Mouse (Mus musculus): ENCODE results near the gene Aldh1a3.

Gene Aldh1a3

DNA sequence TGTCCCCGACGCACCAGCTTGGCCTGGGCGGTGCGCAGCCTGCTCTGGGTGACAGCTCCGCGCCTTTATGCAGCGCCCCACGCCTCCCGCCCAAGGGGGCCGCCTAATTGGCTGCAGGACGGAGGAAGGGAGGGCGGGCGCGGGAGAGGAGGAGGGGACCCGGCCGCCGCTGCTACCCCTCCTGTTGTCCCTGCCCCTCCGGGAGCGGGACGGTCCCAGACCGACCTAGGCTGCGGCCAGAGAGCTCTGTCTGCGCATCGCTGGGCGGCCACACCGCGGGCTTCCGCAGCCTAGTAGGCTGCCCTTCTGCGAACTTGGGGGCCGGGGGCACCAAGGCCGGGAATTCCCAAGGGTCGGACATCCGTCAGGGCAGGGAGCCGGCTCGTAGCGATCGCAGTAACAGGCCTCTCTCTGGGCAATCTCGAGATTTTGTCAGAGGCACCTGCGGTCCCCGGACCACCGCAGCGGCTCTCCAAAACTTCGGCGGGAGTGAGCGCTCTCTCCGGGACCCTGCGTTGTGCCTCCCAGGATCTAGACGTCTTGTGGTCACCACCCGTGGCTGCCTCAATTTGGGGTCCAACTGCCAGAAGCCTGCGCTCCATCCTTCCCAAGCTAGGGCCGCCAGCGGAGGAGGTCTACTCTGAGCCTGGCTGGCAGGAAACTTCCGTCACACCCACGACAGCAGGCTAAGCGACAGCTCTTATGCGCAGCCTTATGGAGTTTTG is at the start of gene Aldh1a3:
Gene Aldh1a3 (minus strand): TSS at position 81 of the 725 bp plus-strand sequence.
- DNase-seq (ENCODE audit: extremely low spot score) = peak; percentile 64

DNA sequence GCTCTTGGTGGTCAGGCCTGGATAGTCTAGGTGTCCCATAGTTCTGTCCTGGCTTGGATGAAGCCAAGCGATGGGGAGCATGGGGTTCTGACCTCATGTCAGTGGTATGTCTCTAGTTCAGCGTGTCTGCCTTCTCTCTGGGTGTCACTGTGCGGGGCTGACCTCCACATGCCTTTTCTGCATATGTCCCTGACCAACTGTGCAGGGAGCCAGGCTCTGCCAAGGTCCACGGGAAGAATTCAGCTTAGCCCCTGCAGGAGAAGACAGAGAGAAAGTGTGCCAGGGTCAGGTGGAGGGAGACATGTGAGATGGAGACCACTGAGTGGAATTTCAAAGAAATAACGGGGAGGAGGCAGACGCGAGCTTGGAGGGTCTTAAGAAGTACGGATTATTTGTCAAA is 49.0 kb upstream of the Aldh1a3 start:
- DNase-seq (ENCODE audit: extremely low spot score) = no peak

- DNase-seq (ENCODE audit: extremely low spot score) = no peak
Measured at GRCm38 (mm10) chr7:66471641-66472216, 44.4 kb upstream of the Aldh1a3 start.

- no peak for DNase-seq (ENCODE audit: extremely low spot score)
Measured at GRCm38 (mm10) chr7:66466641-66467040, 39.3 kb upstream of the Aldh1a3 start.

DNA sequence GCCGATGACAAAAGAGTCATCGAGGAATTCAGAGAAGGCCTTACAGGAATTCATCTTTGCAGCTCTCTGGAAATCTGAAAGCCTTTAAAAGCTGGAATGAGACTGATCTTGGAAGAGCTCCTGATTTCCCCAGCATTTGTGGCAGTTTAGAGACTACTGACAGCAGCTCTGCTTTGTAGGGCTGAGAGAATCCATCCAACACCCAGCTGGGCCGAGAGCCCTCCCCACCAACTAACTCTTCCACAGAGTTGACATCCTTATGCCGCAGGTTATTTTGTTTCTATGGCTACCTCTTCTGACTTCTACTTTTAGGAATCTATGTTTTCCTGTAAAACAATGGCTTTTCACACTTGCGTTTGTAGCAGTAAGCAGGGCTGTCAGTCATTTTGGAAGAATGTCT is 37.9 kb upstream of the Aldh1a3 start:
- no peak for DNase-seq (ENCODE audit: extremely low spot score)

- DNase-seq (ENCODE audit: extremely low spot score) = no peak
Measured at GRCm38 (mm10) chr7:66463081-66463480, 35.8 kb upstream of the Aldh1a3 start.

DNA sequence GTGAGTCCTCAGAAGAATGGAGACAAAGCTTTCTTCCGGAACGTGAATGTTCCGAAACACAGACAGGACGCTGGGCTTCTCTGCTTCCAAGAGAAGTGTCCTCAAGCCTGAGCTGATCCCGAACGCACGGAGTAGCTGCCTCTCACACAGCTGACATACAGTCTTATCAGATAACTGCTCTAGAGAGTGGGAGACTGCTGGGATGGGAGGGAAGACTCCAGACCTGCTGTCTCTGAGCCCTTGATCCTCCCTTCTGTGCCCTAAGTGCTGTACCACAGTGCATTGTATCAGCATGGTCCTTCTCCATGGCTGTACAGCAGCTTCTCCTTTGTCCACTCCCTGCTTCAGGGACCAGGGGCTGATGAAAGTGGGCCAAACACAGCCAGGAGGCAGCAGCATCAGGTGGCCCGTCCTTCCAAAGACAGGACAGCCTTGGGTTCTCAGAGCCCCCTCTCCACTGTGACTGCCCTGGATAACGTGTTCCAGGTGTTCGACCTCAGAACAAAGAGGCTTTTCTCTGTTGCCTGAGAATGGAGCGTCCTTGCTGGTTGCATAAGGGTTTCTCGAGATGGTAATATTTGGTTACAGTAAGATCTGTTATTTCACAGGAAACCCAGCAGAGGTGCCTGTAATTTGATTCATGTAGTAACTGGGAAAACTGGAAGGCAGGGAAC is 24.4 kb upstream of the Aldh1a3 start:
- peak; percentile 28 for DNase-seq (ENCODE audit: extremely low spot score)

GRCm38 (mm10) chr7:66449971-66450752 is 22.8 kb upstream of the Aldh1a3 start:
- peak; percentile 76 for DNase-seq (ENCODE audit: extremely low spot score)

DNA sequence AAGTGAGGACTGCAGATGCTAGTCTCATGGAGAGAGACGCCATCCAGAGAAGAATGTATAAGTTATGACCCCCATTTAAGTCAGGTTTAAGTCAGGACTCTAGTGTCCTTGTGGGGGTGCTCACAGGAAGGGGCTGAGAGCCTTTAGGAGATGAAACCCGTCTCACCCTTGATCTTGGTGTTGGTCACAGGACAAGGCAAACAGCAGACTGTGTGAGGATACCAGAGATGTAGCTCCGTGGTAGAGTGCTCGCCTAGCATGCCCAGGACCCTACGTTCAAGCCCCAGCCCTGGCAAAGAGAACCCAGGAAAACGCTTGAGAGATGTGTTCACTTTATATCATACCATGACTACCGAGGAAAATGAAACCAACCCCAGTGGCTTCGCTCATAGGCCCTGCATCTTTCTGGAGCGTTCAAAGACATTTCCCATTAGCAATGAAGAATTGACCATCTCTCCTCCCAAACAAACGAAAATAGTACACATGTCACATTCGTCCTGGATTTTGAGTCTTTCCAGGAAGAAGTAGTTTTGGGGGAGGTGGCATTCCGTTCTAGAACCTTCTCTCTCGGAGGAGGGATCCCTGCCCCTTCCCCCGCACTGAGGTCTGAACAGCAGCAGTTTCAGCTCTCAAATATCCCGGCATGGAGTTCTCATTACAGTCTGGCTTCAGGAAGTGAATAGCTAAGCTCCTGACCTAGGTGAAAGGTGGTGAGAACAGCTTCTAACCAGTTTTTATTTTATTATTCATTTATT is 21.6 kb upstream of the Aldh1a3 start:
- no peak for DNase-seq (ENCODE audit: extremely low spot score)

- DNase-seq (ENCODE audit: extremely low spot score) = no peak
Measured at GRCm38 (mm10) chr7:66448304-66448703, 21.0 kb upstream of the Aldh1a3 start.

DNA sequence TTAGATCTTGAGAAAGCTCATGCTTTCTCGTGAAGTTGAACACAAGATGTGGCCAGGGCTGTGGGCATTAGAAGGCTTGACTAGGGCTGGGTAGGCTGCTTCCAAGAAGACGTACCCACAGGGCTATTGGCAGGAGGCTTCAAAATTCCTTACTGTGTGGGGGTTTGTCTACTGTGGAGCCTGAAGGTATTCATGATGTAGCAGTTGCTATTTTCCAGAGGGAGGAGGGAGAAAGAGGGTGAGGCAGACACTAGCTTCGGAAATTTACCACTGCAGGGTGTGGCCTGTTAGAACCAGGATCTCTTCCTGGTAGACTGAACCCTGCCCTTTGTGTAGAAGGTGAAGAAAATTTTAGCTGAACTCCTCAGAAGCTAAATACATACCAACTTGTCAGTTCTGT is 19.5 kb upstream of the Aldh1a3 start:
- no peak for DNase-seq (ENCODE audit: extremely low spot score)

DNA sequence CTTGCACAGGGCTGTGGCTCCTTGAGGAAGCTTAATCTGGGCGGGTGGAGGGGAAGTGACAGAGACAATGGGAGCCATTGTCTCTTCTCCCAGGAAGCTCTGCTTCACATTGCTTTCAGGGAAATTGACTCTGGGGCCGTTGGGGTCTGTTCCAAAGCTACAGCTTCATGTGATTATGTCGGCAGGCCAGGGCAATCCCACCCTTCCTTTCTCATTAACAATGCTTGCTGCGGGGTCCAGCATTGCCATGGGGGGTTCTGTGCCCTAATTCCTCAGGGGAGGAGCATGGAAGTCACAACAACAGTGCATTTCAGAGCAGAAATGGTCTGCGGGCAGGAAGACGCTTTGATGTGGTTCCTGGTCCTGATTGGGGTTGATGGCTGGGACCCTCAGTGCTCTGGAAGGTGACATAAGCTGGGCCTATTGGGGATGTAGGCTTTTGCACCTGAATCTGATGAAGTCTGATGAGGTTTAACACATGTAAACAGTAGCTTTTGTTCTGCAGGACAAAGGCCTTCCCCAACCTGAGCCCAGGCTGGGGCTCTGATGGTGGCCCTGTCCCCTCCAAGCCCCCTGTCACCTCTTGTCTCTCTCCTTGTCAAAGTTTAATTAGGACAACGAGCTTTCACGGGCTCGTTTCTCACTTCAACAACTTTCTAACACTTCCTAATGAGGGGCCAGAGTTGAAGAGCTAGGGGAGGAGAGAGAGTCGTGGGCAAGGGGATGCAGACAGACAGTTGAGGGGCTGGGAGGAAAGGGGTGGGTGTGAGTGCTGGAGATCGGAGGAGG is 18.0 kb upstream of the Aldh1a3 start:
- no peak for DNase-seq (ENCODE audit: extremely low spot score)

DNA sequence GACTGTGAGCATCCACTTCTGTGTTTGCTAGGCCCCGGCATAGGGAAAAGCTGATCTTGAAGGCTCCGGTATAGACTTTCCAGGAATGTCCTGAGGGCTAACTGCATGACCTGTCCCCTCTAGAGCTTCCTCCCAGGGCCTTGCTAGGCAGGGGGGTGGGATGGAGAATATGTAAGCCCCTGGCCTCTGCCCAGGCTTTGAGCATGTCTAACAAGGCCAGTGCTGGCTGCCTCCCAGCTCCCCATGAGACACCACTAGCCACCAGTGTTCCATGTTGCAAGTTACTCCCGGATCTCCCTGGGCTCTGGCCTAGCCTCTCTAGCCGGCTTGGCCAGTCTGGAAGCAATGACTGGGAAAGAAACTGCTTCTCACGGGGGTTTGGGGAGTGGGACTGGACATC is 17.4 kb upstream of the Aldh1a3 start:
- peak; percentile 9 for DNase-seq (ENCODE audit: extremely low spot score)

DNA sequence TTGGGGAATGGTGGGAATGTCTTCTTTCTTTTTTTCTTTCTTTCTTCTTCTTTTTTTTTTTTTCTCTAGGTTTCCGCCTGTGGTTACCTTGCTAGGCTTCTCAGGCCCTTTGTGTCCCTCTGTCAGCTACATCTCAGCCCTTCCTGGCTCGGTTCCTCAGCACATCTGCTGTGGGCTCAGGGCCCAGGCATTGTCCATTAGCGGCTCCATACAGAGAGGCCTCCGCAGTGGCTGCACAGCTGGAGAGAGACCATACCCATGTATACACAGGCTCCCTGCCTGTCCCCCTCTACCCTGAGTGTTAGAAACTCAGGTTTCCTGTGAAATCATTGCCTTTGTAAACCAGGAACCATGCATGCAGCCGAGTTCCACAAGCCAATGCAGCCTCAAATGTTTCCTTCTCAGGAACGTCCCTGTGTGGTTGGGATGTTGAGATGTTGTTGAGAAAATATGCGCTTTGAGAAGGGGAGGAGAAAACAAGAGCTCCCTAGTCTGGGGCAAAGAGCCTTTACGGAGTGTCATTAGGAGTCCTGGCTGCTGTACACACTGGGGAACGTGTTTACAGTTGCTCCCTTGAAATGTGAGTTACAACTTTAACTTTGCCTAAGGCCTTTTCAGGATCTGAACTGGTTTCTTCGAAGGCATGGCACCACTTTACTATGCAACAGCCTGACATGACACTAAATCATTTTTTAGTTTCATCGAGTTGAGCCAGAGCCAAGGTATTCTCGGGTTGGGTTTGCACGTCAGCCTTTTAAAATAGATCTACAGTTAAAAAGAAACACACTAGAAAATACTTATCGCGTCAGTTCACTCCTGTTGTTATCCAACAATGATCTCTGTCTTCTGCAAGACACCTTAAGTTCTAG is 15.4 kb upstream of the Aldh1a3 start:
- DNase-seq (ENCODE audit: extremely low spot score) = no peak

GRCm38 (mm10) chr7:66438787-66439669 is 11.7 kb upstream of the Aldh1a3 start:
- no peak for DNase-seq (ENCODE audit: extremely low spot score)

DNA sequence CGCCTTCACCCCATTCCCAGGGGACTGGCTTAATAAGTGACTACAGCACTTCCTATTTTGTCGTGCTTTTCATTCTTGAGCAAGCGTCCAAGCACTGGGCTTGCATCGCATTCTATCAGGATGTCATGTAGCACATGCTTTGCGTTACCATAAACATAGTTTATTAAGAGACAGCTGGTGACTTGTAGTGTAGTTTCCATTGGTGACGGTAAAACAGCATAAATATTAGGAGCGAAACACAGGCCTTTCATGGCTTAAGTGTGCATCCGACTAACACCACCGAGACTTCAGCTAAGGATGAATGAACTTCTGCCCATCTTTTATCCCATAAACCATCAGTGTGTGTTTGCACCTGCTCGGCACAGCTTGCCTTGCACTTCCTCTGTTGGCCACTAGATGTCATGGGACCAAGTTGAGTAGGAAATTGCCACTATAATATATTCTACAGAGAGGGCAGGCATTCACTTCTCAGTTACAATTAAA is 7.2 kb upstream of the Aldh1a3 start:
- peak; percentile 42 for DNase-seq (ENCODE audit: extremely low spot score)

DNA sequence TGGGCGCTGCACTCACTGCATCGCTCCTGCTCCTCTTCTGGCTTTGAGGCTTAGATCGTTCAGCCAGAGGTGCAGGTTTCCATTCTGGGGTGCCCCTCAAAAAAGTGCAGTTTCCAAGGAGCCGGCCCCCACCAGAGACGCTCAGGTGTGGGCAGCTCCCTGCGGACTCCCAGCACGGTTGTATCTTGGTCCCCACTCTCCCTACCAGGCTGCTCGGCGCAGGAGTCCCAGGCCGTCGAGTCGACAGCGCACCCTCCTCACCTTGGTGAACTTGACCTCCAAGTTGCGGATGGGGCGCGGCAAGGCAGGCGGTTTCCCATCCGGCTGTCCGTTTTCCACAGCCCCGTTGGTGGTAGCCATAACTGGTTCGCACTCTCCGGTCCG is 272 bp downstream of the Aldh1a3 start:
- no peak for DNase-seq (ENCODE audit: extremely low spot score)

DNA sequence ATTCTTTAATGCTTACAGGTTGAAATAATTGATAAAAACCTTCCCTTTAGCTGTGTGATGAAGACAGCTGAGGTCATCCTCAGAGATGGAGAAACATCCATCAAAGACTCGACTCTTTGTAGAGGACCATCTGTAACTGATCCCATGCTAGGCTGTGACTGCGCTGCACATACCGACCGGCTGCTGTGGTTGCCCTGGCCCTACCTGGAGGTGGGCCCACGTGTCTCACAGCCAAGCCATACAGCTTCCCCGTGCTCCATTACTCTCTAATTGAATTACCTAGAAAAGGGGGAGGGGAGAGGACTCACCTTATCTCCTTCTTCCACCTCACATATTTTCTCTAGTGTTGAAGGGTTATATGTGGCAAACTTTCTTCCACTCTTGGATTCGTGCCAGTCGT is 5.4 kb downstream of the Aldh1a3 start:
- no peak for DNase-seq (ENCODE audit: extremely low spot score)

- DNase-seq (ENCODE audit: extremely low spot score) = no peak
Measured at GRCm38 (mm10) chr7:66418981-66419380, 8.3 kb downstream of the Aldh1a3 start.
